Mouse (Mus musculus) hindbrain, embryonic 14.5 days (tissue): ENCODE results near the gene App. TPM values are rescaled to one million over a fixed set of nuclear protein-coding genes. Genes with fewer than 3 reads are reported as not detected.

Source experiments
- ATAC-seq: fragments of 200-750 bp; cut with Nextera tagmentation; 2 replicates; pipeline ENCODE4 v1.8.0; 2017; ENCODE audit warnings: moderate number of reproducible peaks, mild to moderate bottlenecking, moderate TSS enrichment, moderate library complexity; ENCODE audit not compliant: low FRiP score
- DNase-seq: peaks from one replicate; pipeline ENCODE4 v3.0.0-alpha.2; 2015; ENCODE audit warnings: low spot score
- H3K27ac ChIP-seq: fragments of 300-500 bp; sonication (generic); 2 replicates; pipeline ENCODE4 v1.5.1; 2014; ENCODE audit warnings: mild to moderate bottlenecking, moderate library complexity
- H3K27me3 ChIP-seq: fragments of 300-500 bp; sonication (generic); 2 replicates; pipeline ENCODE4 v1.6.1; 2014; ENCODE audit warnings: mild to moderate bottlenecking, low read length, mixed read lengths; ENCODE audit not compliant: control insufficient read depth, insufficient read depth
- H3K36me3 ChIP-seq: fragments of 300-500 bp; sonication (generic); replicated peaks from 2 replicates; pipeline ENCODE4 v1.6.1; 2014; ENCODE audit not compliant: control insufficient read depth, insufficient read depth
- H3K4me1 ChIP-seq: fragments of 300-500 bp; sonication (generic); replicated peaks from 2 replicates; pipeline ENCODE4 v1.6.1; 2014; ENCODE audit warnings: antibody characterized with exemption, low read length, mixed read lengths; ENCODE audit not compliant: control insufficient read depth, insufficient read depth
- H3K4me2 ChIP-seq: fragments of 300-500 bp; sonication (generic); replicated peaks from 2 replicates; pipeline ENCODE4 v1.6.1; 2014; ENCODE audit warnings: mild to moderate bottlenecking, moderate library complexity
- H3K4me3 ChIP-seq: fragments of 300-500 bp; sonication (generic); replicated peaks from 2 replicates; pipeline ENCODE4 v1.5.1; 2014; ENCODE audit warnings: mild to moderate bottlenecking, low read length
- H3K9ac ChIP-seq: fragments of 300-500 bp; sonication (generic); 2 replicates; pipeline ENCODE4 v1.6.1; 2014
- H3K9me3 ChIP-seq: fragments of 300-500 bp; sonication (generic); 2 replicates; pipeline ENCODE4 v1.6.1; 2016; ENCODE audit warnings: low read length; ENCODE audit not compliant: control insufficient read depth
- WGBS: fragments of 180-500 bp; shearing (Covaris S2); extraction: QIAGEN DNeasy Blood & Tissue Kit; methylation state at CpG from one replicate; pipeline ENCODE4 v1.1.7; 2014; 5-methylcytosine and 5-hydroxymethylcytosine counted together
- polyA plus RNA-seq: library from polyadenylated mRNA; unstranded; fragments of >200 nt; fragmentation: Nextera tagmentation; extraction: Ambion mirVana; gene quantifications from 2 replicates; pipeline ENCODE4 v1.2.1, GENCODE M21; 2014

The App gene
- polyA plus RNA-seq, 1 experiment from 2014 or later: 430 TPM

DNA sequence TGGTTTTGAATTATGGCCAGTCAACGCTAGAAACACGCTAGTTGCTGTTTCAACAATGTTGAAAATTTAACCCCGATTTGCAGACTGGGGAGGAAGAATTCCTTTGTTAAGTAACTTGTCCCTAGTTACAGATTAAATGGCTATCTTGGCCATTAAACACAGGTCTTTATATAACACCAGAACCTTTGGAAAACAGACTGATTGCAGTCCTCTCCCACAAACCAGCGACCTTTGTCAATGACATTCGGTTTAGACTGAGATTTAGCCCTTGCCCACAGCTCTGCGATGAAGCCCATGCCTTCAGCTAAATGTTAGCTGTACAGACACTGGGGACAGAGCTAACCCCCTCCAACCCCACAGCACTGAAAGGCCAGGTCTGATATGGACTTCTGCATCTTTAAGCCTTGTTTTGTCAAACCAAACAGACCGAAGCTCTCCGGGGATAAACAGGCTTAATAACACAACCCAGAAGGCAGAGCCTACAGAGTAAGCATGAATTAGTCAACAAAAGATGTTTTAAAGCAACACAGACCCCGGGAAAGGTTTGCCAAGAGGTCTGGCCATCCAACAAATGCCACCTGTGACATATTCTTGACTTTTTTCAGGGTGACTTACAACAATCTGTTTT is 152.8 kb downstream of the App start:
- Histone ChIP-seq H3K9me3 (0 out of 2 replicates have a peak, but pooled peaks cover 3% of the 10 kb centered on the region), H3K27me3 (no peaks in the 10 kb centered on the region), H3K4me3 (no peak overlapping the region), H3K27ac (peak overlapping the region; percentile 34; the same call in 1 of the 2 replicates), H3K4me2 (no peak overlapping the region), H3K9ac (no peak overlapping the region), H3K36me3 (peaks cover 26% of the 10 kb centered on the region), H3K4me1 (peaks cover 4% of the 10 kb centered on the region; the same call in 1 of the 2 replicates)
- WGBS: 87% methylated on average over 9 of the region's 9 CpGs
- DNase-seq: no peak
- ATAC-seq: no peak

DNA sequence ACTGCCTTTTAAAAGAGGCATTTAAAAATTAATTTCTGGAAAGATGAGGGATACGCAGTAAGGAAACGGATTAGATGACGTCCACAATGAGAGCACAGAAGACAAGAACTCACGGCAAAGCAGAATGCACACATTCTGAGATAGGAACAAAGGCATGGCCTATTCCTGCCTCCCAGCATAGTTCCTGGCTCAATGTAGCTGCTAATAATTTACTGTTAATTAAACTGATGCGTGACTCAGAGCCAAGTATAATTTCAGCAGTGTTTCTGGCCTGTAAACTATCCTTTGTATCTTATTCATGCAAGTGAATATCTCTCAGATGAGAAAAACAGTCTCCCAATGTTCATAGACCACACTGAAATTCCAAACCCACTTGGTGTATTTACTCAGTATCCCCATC is 154.3 kb downstream of the App start:
- no peak for DNase-seq
- H3K4me1 ChIP-seq: peaks cover 4% of the 10 kb centered on the region; the same call in 1 of the 2 replicates
- H3K36me3 ChIP-seq: peaks cover 25% of the 10 kb centered on the region
- no peaks in the 10 kb centered on the region for H3K27me3 ChIP-seq
- no peak overlapping the region for H3K9ac ChIP-seq
- ATAC-seq: no peak
- 43% methylated on average over 5 of the region's 5 CpGs for WGBS
- H3K9me3 ChIP-seq: no peaks in the 10 kb centered on the region
- peak overlapping the region; percentile 50 for H3K27ac ChIP-seq
- no peak overlapping the region for H3K4me3 ChIP-seq
- H3K4me2 ChIP-seq: no peak overlapping the region

DNA sequence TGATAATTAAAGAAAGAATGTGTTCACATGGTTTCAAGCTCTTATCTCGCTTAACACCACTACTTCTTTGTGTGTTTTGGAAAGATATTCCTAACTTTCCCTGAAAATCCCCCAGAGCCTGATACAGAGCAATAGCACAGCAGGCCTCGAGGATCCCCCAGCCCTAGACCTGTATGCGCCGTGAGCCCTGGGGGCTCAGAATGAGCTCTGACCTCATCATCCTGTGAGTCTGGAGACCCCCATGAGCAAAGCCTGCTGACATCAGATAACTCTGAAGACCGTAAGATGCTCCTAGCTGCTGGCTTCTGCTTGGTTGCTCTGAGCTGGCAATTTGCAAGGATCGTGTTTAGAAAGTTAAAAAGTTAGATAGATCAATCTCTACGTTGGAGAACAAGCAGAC is 155.7 kb downstream of the App start:
- Histone ChIP-seq H3K9ac (no peak overlapping the region), H3K4me1 (peaks cover 4% of the 10 kb centered on the region; the same call in 1 of the 2 replicates), H3K27ac (no peak overlapping the region), H3K36me3 (peaks cover 28% of the 10 kb centered on the region), H3K4me3 (no peak overlapping the region), H3K9me3 (no peaks in the 10 kb centered on the region), H3K27me3 (no peaks in the 10 kb centered on the region), H3K4me2 (no peak overlapping the region)
- WGBS: 69% methylated on average over 7 of the region's 7 CpGs
- DNase-seq (no peak), ATAC-seq (peak; percentile 21; the same call in 1 of the 2 replicates)

DNA sequence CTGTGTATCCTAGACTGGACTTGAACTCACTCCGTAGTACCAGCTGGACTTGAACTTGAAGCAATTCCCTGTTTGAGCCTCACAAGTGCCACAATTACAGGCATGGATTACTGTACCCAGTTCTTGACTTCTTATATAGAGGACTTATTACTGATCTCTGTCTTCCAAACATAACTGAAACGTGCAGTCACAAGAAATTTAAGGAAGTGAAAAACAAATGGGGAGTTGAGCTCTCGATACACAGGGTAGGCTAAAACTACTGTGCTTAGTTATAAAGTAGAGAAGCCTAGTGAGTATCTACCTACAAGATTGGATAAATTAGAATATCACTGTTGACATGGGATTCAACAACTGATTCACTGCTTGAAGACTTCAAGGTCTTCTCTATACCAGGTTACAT is 160.9 kb downstream of the App start:
- 96% methylated on average over 3 of the region's 3 CpGs for WGBS
- H3K27me3 ChIP-seq: no peaks in the 10 kb centered on the region
- no peak overlapping the region for H3K27ac ChIP-seq
- H3K4me2 ChIP-seq: no peak overlapping the region
- peaks cover 65% of the 10 kb centered on the region for H3K36me3 ChIP-seq
- ATAC-seq (no peak), DNase-seq (no peak)
- no peaks in the 10 kb centered on the region for H3K4me1 ChIP-seq
- no peak overlapping the region for H3K9ac ChIP-seq
- no peaks in the 10 kb centered on the region for H3K9me3 ChIP-seq
- no peak overlapping the region for H3K4me3 ChIP-seq

DNA sequence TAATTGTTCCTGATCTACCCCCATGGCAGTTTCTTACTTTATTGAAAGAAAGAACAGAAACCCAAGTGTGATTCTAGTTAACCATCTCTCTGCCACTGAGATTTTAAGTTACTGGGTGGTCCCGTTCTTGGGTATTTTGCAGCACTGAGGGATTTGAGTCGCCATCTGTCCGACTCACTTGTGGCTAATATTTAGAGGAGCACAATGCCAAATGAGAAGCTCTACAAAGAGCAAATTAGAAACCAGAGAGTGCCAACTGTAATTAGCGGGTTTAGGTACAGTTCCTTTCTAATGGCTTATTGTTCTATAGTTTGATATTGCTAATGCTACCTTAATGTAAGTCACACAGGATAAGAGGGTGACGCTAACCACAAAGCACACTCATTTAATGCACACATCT is 161.4 kb downstream of the App start:
- DNase-seq (no peak), ATAC-seq (no peak)
- Histone ChIP-seq H3K9me3 (no peaks in the 10 kb centered on the region), H3K9ac (no peak overlapping the region), H3K4me2 (no peak overlapping the region), H3K36me3 (peaks cover 65% of the 10 kb centered on the region), H3K4me3 (no peak overlapping the region), H3K27ac (no peak overlapping the region), H3K4me1 (no peaks in the 10 kb centered on the region), H3K27me3 (no peaks in the 10 kb centered on the region)
- WGBS: 89% methylated on average over 5 of the region's 5 CpGs

DNA sequence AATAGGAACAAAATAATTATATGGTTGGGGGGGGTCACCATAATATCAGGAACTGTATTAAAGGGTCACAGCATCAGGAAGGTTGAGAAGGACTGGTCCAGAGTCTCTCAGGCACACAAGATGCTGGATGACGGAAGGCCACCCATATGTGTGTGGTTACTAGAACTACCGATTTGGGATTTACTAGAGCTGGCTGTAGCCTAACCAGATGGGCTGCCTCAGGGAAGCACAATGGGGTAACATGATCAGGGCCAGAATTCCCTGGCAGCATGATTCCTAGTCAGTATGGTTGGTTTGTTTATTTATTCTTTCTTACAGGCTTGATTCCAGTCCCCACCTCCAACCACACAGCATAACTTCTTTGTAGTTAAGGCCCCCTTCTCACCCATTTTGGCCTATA is 162.9 kb downstream of the App start:
- no peak overlapping the region for H3K4me2 ChIP-seq
- no peaks in the 10 kb centered on the region for H3K4me1 ChIP-seq
- H3K9me3 ChIP-seq: no peaks in the 10 kb centered on the region
- WGBS: 91% methylated on average over 2 of the region's 2 CpGs
- peaks cover 65% of the 10 kb centered on the region for H3K36me3 ChIP-seq
- no peak for DNase-seq
- H3K4me3 ChIP-seq: no peak overlapping the region
- H3K27ac ChIP-seq: no peak overlapping the region
- ATAC-seq: no peak
- H3K27me3 ChIP-seq: no peaks in the 10 kb centered on the region
- H3K9ac ChIP-seq: no peak overlapping the region

DNA sequence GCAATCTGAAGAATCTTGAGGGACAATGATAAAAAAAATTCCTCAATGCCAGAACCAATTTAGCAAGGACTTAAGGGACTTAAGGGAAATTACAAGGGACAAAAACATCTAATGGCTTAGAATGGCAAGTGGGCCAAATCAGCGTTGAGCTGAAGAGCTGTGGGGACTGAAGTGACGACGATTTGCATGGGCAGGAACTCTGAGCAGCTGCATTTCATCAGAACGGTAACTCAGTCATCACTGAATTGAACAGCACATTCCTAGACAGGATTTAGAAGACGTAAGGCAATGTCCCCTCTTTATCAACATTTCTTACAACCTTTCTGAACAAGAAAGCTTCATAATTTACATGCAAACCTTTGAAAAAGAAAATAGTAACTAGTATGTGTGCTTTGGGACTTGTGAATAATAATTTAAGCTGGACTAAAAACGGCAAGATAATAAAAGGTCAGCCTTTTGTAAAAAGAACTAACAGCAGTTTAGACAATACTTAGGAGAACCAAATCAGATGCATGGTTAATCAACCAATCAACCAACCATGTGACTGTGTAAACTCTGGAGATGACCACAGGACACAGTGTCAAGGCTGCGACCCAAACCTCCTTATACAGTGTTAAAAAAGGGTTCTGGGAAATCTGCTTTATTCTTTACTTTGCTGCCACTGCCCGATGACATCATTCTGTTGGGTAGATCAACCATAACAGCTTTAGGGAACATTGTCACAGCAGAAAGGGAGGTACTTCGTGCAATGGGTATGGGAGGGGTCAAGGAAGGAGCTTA is 164.5 kb downstream of the App start:
- DNase-seq: no peak
- H3K4me1 ChIP-seq: no peaks in the 10 kb centered on the region
- no peak overlapping the region for H3K9ac ChIP-seq
- no peaks in the 10 kb centered on the region for H3K9me3 ChIP-seq
- 73% methylated on average over 9 of the region's 9 CpGs for WGBS
- peaks cover 56% of the 10 kb centered on the region for H3K36me3 ChIP-seq
- ATAC-seq: no peak
- no peak overlapping the region for H3K4me2 ChIP-seq
- H3K27ac ChIP-seq: no peak overlapping the region
- no peak overlapping the region for H3K4me3 ChIP-seq
- no peaks in the 10 kb centered on the region for H3K27me3 ChIP-seq

DNA sequence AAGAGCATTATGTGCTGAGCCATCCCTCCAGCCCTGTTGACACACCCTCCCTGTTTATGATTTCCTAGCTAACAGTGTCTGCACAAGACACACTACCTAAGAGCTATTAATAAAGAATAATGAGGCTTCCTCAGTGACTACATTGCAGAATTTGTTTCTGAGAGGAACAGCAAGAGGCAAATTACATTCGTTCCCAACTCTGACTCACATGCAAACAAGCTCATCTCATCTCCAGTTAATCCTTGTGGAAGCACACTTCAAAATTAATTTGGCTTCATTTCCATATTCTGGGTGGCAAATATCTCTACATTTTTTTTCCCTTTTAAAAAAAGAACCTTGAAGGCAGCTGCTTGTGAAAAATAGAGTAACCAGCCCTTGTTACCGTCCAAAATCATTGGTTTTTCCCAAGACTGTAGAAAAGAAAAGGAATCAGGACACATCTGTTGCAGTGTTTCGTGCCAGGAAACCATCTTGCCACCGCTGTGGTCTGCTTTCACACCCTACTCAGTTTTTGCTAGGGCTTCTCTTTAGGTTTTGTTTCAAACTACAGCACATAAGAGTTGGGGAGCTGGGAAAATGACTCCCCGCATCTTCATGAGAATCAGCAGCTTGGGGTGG is 171.5 kb downstream of the App start:
- no peak overlapping the region for H3K4me3 ChIP-seq
- no peaks in the 10 kb centered on the region for H3K9me3 ChIP-seq
- 91% methylated on average over 5 of the region's 5 CpGs for WGBS
- ATAC-seq (no peak), DNase-seq (no peak)
- peaks cover 51% of the 10 kb centered on the region for H3K36me3 ChIP-seq
- no peaks in the 10 kb centered on the region for H3K27me3 ChIP-seq
- H3K27ac ChIP-seq: no peak overlapping the region
- no peak overlapping the region for H3K4me2 ChIP-seq
- H3K4me1 ChIP-seq: no peaks in the 10 kb centered on the region
- H3K9ac ChIP-seq: no peak overlapping the region

DNA sequence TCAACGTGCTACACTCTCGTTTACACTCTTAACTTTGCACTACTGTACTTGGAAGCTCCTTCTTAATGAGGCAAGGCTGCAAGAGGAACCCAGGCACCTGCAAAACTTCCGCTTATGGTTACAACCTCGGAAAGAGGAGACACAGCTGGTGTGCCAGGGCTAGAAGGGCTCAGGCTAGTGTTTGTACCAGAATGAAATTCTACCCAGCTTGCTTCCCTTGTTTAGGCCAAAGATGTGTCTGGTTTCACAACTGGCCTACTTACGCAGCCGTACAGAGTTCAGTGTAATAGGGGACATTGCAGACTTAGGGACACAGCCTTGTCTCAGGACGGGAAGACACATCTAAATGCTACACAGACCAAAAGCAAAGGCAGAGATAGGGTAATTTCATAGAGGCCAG is 173.3 kb downstream of the App start:
- ATAC-seq: no peak
- no peak for DNase-seq
- no peaks in the 10 kb centered on the region for H3K4me1 ChIP-seq
- no peaks in the 10 kb centered on the region for H3K27me3 ChIP-seq
- no peak overlapping the region for H3K9ac ChIP-seq
- H3K4me3 ChIP-seq: no peak overlapping the region
- H3K27ac ChIP-seq: no peak overlapping the region
- peaks cover 64% of the 10 kb centered on the region for H3K36me3 ChIP-seq
- H3K4me2 ChIP-seq: no peak overlapping the region
- H3K9me3 ChIP-seq: no peaks in the 10 kb centered on the region
- 94% methylated on average over 7 of the region's 7 CpGs for WGBS
